Mouse (Mus musculus) hindbrain, embryonic 14.5 days (tissue): ENCODE data around the gene Sytl1. TPM values are rescaled to one million over a fixed set of nuclear protein-coding genes. Genes with fewer than 3 reads are reported as not detected.

Source experiments
- ATAC-seq: fragments of 200-750 bp; cut with Nextera tagmentation; 2 replicates; pipeline ENCODE4 v1.8.0; 2017; ENCODE audit warnings: moderate number of reproducible peaks, mild to moderate bottlenecking, moderate TSS enrichment, moderate library complexity; ENCODE audit not compliant: low FRiP score
- DNase-seq: peaks from one replicate; pipeline ENCODE4 v3.0.0-alpha.2; 2015; ENCODE audit warnings: low spot score
- H3K27ac ChIP-seq: fragments of 300-500 bp; sonication (generic); 2 replicates; pipeline ENCODE4 v1.5.1; 2014; ENCODE audit warnings: mild to moderate bottlenecking, moderate library complexity
- H3K27me3 ChIP-seq: fragments of 300-500 bp; sonication (generic); 2 replicates; pipeline ENCODE4 v1.6.1; 2014; ENCODE audit warnings: mild to moderate bottlenecking, low read length, mixed read lengths; ENCODE audit not compliant: control insufficient read depth, insufficient read depth
- H3K36me3 ChIP-seq: fragments of 300-500 bp; sonication (generic); replicated peaks from 2 replicates; pipeline ENCODE4 v1.6.1; 2014; ENCODE audit not compliant: control insufficient read depth, insufficient read depth
- H3K4me1 ChIP-seq: fragments of 300-500 bp; sonication (generic); replicated peaks from 2 replicates; pipeline ENCODE4 v1.6.1; 2014; ENCODE audit warnings: antibody characterized with exemption, low read length, mixed read lengths; ENCODE audit not compliant: control insufficient read depth, insufficient read depth
- H3K4me2 ChIP-seq: fragments of 300-500 bp; sonication (generic); replicated peaks from 2 replicates; pipeline ENCODE4 v1.6.1; 2014; ENCODE audit warnings: mild to moderate bottlenecking, moderate library complexity
- H3K4me3 ChIP-seq: fragments of 300-500 bp; sonication (generic); replicated peaks from 2 replicates; pipeline ENCODE4 v1.5.1; 2014; ENCODE audit warnings: mild to moderate bottlenecking, low read length
- H3K9ac ChIP-seq: fragments of 300-500 bp; sonication (generic); 2 replicates; pipeline ENCODE4 v1.6.1; 2014
- H3K9me3 ChIP-seq: fragments of 300-500 bp; sonication (generic); 2 replicates; pipeline ENCODE4 v1.6.1; 2016; ENCODE audit warnings: low read length; ENCODE audit not compliant: control insufficient read depth
- WGBS: fragments of 180-500 bp; shearing (Covaris S2); extraction: QIAGEN DNeasy Blood & Tissue Kit; methylation state at CpG from one replicate; pipeline ENCODE4 v1.1.7; 2014; 5-methylcytosine and 5-hydroxymethylcytosine counted together
- polyA plus RNA-seq: library from polyadenylated mRNA; unstranded; fragments of >200 nt; fragmentation: Nextera tagmentation; extraction: Ambion mirVana; gene quantifications from 2 replicates; pipeline ENCODE4 v1.2.1, GENCODE M21; 2014

The Sytl1 gene
- polyA plus RNA-seq, 1 experiment from 2014 or later, result 0.43 TPM

DNA sequence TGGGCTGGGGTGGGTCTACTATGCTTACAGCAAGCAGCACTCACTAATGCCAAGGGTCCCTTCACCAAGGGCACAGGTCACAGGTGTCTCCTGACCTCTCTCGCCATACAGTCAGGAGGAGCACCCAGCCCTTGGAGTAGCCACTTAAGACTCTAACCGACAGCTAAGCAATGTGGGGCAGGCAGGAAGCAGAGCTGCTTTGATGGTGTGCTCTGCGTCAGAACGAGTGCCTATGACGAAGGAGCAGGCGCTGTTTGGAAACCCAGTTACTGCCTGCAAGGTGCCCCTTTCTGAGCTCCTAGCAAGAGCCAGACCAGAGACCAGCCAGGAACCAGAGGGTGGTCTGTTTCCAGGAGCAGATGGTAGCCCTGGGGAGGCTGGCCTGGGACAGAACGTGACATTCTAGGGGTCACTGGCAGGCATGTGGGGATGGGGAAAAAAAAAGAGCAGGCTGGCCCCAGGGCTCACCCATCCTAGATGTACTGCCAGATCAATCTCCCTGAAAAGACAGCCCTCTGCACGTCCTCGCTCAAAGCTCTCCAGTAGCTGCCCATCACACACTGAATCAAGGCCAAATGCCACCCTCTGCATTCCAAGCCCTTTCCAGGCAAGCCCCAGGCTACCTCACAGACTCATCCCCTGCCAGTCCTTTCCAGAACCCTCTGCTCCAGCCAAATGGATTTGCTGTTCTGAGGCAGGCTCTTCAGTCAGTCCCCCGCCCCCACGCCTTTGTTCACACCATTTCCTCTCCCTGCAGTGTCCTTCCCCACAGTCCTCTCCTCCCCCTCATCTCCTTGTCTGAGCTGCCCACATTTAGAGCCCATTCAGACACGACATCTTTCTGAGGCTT lies 35.8 kb upstream of the Sytl1 start:
- peak; percentile 54 for DNase-seq
- Histone ChIP-seq H3K9me3 (no peaks in the 10 kb centered on the region), H3K36me3 (peaks cover 47% of the 10 kb centered on the region), H3K4me2 (no peak overlapping the region), H3K27me3 (no peaks in the 10 kb centered on the region), H3K27ac (peak overlapping the region; percentile 68), H3K9ac (peak overlapping the region; percentile 24; the same call in 1 of the 2 replicates), H3K4me3 (no peak overlapping the region), H3K4me1 (peaks cover 13% of the 10 kb centered on the region)
- 29% methylated on average over 12 of the region's 12 CpGs for WGBS
- peak; percentile 34 for ATAC-seq

DNA sequence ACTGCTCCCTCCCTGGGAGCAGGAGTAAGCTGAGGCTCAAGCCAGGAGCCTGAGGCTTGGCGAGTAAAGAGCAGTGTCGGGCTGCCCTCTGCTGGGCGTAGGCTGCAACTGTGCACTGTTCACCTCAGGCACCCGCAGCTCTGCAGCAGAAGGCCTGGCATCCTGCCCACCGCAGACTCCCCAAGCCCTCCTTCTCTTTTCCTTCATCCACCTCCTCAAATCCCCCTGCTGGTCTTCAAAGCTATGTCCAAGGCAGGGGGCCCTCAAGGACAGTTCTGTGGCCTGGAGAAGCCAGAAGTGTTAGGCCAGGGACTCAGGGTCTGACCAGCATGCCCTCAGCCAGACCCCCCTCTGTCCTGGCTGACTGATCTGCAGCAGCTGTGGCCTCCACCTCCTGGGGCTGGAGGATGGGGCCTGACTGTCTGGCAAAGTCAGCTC lies 34.9 kb upstream of the Sytl1 start:
- DNase-seq, result peak; percentile 91
- H3K9ac ChIP-seq, result peak overlapping the region; percentile 14; the same call in 1 of the 2 replicates
- H3K27ac ChIP-seq, result peak overlapping the region; percentile 68
- 3% methylated on average over 5 of the region's 5 CpGs for whole genome bisulfite sequencing
- H3K4me3 ChIP-seq, result no peak overlapping the region
- H3K9me3 ChIP-seq, result no peaks in the 10 kb centered on the region
- no peak overlapping the region for H3K4me2 ChIP-seq
- peaks cover 38% of the 10 kb centered on the region for H3K36me3 ChIP-seq
- ATAC-seq, result peak; percentile 84
- H3K27me3 ChIP-seq, result no peaks in the 10 kb centered on the region
- H3K4me1 ChIP-seq, result peaks cover 22% of the 10 kb centered on the region

DNA sequence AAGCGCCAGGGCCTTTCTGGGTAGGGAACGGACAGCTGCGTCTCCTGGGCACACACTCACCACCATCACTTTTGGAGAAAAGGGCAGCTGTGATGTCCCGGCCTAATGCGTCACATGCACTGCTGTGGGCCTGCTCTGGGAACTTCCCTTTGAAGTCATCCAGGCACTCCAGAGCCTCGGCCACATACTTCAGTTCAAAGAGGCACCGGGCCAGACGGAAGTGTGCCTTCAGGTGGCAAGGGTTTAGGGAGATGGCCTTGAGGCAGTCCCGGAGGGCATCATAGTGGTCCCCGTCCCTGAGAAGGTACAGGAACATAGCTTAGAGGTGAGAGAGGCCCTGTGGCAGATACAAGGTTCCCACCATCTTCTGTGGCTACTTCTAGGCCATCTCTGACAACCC lies 34.4 kb upstream of the Sytl1 start:
- ATAC-seq (no peak), DNase-seq (no peak)
- no peak overlapping the region for H3K4me3 ChIP-seq
- H3K36me3 ChIP-seq, result peaks cover 37% of the 10 kb centered on the region
- no peak overlapping the region for H3K27ac ChIP-seq
- 72% methylated on average over 10 of the region's 10 CpGs for WGBS
- no peak overlapping the region for H3K4me2 ChIP-seq
- H3K27me3 ChIP-seq, result no peaks in the 10 kb centered on the region
- H3K9me3 ChIP-seq, result no peaks in the 10 kb centered on the region
- peak overlapping the region; percentile 14; the same call in 1 of the 2 replicates for H3K9ac ChIP-seq
- peaks cover 22% of the 10 kb centered on the region for H3K4me1 ChIP-seq

DNA sequence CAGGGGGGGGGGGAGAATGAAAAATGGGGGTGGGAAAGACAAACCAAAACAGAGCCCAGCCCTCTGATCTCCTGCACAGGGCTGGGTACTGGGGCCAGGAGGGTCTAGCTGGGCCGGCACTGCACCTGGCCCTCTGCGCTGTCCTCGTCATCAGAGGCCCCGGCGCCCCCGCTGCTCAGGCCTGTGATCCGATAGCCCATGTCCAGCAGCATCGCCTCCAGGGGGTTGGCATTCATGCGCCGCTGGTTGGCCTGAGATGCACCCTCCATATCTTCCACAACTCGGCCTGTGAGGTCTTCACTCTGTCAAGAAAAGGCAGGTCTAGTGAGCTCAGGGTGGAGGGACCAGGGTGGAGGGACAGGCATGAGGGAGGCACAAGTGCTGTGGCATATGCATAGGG lies 31.2 kb upstream of the Sytl1 start:
- ATAC-seq, result no peak
- Histone ChIP-seq H3K9ac (no peak overlapping the region), H3K4me2 (no peak overlapping the region), H3K9me3 (no peaks in the 10 kb centered on the region), H3K4me3 (no peak overlapping the region), H3K4me1 (peaks cover 22% of the 10 kb centered on the region), H3K27me3 (no peaks in the 10 kb centered on the region), H3K36me3 (peaks cover 24% of the 10 kb centered on the region), H3K27ac (no peak overlapping the region)
- WGBS, result 31% methylated on average over 11 of the region's 11 CpGs
- DNase-seq, result no peak

DNA sequence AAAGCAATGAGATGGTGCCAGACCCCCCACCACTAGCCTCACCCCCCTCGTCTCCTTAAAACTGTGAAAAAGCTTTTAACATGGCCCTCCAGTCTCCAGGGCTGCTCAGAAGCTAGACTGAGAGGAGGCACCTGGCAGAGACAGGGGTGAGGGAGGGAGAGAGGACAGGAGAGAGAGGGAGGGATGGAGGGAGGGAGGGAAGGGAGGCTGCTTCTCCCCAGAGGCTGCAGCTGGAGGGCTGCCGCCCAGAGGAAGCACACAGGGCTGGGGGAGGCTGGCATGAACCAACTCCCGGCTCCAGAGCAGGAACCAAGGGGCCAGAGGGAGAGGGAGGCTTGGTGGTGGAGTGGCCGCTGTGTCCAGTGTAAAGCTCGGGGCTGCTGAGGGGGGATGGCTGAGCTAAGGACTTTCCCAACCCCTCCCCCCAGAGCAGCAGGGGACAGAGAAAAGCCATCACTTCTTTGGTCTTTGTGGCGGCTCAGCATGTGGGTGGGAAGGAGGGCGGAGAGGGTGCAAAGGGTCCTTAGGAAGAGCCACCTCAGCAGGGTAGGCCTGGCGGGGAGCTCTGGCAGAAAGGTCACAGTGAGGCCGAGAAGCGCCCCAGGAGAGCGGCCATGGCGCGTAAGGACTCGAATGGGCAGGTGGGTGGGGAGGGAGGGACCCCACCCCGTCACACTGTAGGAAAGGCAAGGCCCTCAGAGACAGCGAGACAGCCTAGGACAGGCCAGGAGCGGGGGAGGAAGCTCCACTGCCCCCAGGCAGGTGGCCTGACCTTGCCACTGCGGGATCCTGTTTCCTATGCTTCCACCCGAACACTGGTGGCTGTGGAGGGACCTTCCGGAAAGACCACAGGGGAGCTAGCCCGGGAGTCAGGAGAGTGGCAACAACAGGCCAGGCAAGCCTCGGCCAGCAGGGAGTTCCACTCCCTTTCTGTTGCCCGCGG lies 30.3 kb upstream of the Sytl1 start:
- Histone ChIP-seq H3K9ac (peak overlapping the region; percentile 44), H3K4me3 (no peak overlapping the region), H3K9me3 (no peaks in the 10 kb centered on the region), H3K36me3 (peaks cover 24% of the 10 kb centered on the region), H3K27me3 (no peaks in the 10 kb centered on the region), H3K4me2 (no peak overlapping the region), H3K27ac (no peak overlapping the region), H3K4me1 (peaks cover 14% of the 10 kb centered on the region)
- ATAC-seq (0 out of 2 replicates have a peak, but pooled peaks have one; percentile 29), DNase-seq (no peak)
- 10% methylated on average over 24 of the region's 24 CpGs for WGBS

DNA sequence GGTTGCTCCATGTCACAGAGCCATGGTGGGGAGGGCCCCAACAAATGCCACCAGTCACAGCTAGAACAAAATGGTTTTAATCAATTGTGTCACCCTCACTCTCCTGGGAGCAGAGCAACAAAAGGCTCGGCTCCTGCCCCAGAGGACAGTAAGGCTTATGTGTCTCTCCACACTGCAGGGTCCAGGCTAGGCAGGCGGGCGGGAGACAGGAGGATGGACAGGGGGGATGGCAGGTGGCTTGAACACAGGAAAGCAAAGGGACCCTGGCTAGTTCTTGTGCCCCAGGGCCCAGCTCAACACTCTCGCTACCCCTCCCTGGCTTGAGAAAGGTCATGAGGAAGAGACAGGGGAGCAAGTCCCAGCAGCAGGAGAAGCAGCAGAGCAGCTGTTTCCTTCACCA lies 29.5 kb upstream of the Sytl1 start:
- peaks cover 11% of the 10 kb centered on the region for H3K4me1 ChIP-seq
- no peak overlapping the region for H3K27ac ChIP-seq
- DNase-seq (no peak), ATAC-seq (no peak)
- no peaks in the 10 kb centered on the region for H3K27me3 ChIP-seq
- WGBS, result 39% methylated on average over 4 of the region's 4 CpGs
- H3K9ac ChIP-seq, result no peak overlapping the region; the same call in 1 of the 2 replicates
- H3K4me3 ChIP-seq, result no peak overlapping the region
- H3K36me3 ChIP-seq, result peaks cover 24% of the 10 kb centered on the region
- H3K4me2 ChIP-seq, result no peak overlapping the region
- H3K9me3 ChIP-seq, result no peaks in the 10 kb centered on the region

DNA sequence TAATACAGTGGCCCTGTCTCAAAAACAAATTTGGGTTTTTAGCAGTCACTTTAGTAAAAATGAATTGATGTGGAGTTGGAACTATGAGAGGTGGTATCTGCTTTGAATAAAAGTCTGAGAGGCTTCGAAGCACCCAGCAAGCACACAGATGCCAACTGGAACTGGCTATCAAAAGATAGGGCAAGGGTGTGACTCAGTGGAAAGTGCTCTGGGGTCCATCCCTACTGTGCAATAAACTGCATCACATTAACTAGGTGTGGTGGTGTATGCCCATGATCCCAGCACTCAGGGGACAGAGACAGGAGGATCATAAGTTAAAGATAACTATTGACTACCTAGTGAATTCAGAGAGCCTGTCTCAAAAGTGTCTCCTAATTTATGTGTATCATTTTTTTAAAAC lies 28.3 kb upstream of the Sytl1 start:
- peaks cover 22% of the 10 kb centered on the region for H3K36me3 ChIP-seq
- no peak overlapping the region for H3K27ac ChIP-seq
- no peak overlapping the region for H3K9ac ChIP-seq
- H3K4me3 ChIP-seq, result no peak overlapping the region
- H3K4me1 ChIP-seq, result peaks cover 10% of the 10 kb centered on the region
- H3K27me3 ChIP-seq, result no peaks in the 10 kb centered on the region
- ATAC-seq, result no peak
- DNase-seq, result no peak
- no peak overlapping the region for H3K4me2 ChIP-seq
- H3K9me3 ChIP-seq, result no peaks in the 10 kb centered on the region
- WGBS, result 100% methylated on average over 1 of the region's 1 CpGs

DNA sequence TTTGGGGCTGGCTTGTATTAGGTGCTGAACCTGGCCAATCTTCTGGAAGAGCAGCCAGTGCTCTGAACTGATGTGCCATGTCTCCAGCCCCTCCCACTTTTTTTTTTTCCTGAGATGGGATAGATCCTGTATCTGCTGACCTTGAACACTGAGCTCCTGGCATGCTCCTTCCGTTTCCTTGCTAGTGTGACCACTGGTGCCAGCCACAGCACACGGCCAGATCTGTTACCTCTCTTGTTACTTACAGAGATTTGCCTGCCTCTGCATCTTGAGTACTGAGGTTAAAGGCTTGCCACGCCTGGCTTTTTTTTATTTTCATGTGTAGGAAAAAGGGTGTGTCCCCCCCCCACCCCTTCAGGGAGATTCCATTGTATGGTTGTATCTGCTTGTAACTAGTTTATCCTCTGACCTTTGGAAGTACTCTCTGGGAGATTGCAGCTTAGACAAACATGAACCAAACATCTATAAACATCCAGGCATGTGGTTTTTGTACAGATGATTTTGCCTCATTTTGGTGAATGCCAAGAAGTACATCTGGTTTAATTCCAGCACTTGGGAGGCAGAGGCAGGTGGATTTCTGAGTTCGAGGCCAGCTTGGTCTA lies 23.7 kb upstream of the Sytl1 start:
- H3K9ac ChIP-seq, result no peak overlapping the region
- H3K4me1 ChIP-seq, result 0 out of 2 replicates have a peak, but pooled peaks cover 4% of the 10 kb centered on the region
- no peaks in the 10 kb centered on the region for H3K36me3 ChIP-seq
- no peak for DNase-seq
- no peaks in the 10 kb centered on the region for H3K27me3 ChIP-seq
- no peak overlapping the region for H3K4me3 ChIP-seq
- 81% methylated on average over 4 of the region's 4 CpGs for WGBS
- no peaks in the 10 kb centered on the region for H3K9me3 ChIP-seq
- ATAC-seq, result no peak
- no peak overlapping the region for H3K4me2 ChIP-seq
- H3K27ac ChIP-seq, result no peak overlapping the region

DNA sequence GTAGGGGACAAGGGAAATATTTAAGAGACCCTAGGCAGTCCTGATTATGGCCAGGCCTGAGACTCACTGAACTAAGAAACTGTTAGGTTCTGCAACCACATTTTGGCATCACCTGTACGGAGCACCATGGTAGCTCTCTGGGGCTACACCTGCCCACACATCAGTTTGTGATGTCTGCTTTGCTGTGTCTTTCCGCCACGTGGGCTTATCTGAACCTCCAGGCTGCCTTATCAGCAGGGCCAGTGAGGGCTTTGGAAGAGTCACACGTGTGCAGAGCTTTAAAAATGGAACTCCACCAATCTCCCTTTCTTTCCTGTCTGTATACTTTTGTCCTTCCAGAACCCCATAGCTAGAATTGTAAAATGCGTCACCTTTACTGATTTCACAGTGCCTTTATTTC lies 23.0 kb upstream of the Sytl1 start:
- H3K9me3 ChIP-seq, result no peaks in the 10 kb centered on the region
- DNase-seq (no peak), ATAC-seq (no peak)
- H3K27me3 ChIP-seq, result no peaks in the 10 kb centered on the region
- H3K27ac ChIP-seq, result no peak overlapping the region
- H3K9ac ChIP-seq, result no peak overlapping the region
- H3K4me1 ChIP-seq, result 0 out of 2 replicates have a peak, but pooled peaks cover 4% of the 10 kb centered on the region
- WGBS, result 84% methylated on average over 5 of the region's 5 CpGs
- no peak overlapping the region for H3K4me2 ChIP-seq
- H3K36me3 ChIP-seq, result no peaks in the 10 kb centered on the region
- H3K4me3 ChIP-seq, result no peak overlapping the region
